In genomic region chr6:128786396-128786795, GRCm38 (mm10) we compare ENCODE assay signal across 1 mouse cellular context. TPM values are rescaled to one million over a fixed set of nuclear protein-coding genes. Genes with fewer than 3 reads are reported as not detected.
"Had no signal": no experiment of that assay in that cellular context is flagged by ENCODE, and none has a peak within 500 bp of the region (broad histone marks: within the 10 kb centered on the region; RNA-seq: fewer than 3 reads in every experiment).

No protein-coding gene starts in this region.

RNA-seq across cellular contexts. Expression of gene Gm44511, which starts 39.7 kb away (rescaled TPM):
- total RNA-seq: midbrain, postnatal 0 days had no signal

RNA-seq across cellular contexts. Expression of gene Klrb1b, which starts 39.7 kb away (rescaled TPM):
- total RNA-seq: midbrain, postnatal 0 days had no signal
